Mouse (Mus musculus) frontal cortex, postnatal 36 days (tissue): ENCODE data around the gene Trp53bp1.

Source experiments
- DNase-seq, 2 experiments: peaks; one replicate each; pipeline ENCODE4 v3.0.0; 2022; ENCODE audit warnings: low spot score in 2 of 2

Gene Trp53bp1

DNA sequence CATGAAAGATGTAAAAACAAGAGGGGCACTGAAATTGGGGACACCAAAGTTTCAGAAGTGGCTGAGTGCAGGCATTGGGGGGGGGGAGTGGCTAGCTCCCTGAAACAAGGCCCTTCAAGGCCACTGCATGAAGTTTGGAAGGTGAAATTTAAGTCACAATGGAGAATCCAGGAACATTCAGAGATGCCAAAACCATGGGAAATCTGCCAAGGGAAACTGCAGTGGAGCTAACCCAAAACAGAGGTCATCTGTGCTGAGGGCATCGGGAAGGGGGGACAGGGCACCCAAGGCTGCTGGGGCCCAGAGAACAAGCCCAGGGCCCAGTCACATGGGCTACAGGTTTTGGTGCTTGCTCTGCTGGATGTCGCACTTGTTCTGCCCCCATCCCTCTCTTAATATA is 21.4 kb downstream of the Trp53bp1 start:
- no peak for DNase-seq

DNA sequence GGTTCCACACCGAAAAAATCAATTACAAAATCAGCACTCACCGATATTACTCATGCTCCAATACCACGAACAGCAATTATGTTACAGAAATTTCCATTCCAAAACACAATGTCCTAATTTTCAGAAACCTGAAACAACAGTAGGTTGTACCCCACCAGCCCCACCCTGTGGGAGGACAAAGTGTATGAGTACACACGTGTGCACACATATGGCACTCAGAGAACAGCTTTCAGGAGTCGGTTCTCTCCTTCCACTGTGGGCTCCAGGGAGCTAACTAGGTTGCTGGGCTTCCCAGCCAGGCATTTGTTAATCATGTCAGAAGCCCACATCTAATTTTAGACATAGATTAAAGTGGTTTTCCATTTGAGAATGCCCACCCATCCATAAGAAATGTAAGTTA is 27.1 kb downstream of the Trp53bp1 start:
- DNase-seq = peak in 1 of 2 experiments; percentile 31

DNA sequence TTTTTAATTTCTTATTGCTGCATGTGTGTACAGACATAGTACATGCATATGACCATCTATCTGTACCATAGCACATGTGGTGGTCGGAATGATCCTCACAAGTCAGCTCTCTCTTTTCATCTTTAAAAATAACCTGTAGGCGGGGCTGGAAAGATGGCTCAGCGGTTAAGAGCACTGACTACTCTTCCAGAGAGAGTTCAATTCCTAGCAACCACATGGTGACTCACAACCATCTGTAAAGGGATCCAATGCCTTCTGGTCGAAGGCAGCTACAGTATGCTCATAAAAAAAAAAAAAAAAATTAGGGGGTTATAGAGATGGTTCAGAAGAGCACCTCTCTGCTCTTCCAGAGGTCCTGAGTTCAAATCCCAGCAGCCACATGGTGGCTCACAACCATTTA is 31.8 kb downstream of the Trp53bp1 start:
- no peak for DNase-seq

GRCm38 (mm10) chr2:121235460-121236072 is 35.6 kb downstream of the Trp53bp1 start:
- no peak for DNase-seq

- no peak for DNase-seq
These were observed 43.1 kb downstream of the Trp53bp1 start for GRCm38 (mm10) chr2:121228135-121228534.

DNA sequence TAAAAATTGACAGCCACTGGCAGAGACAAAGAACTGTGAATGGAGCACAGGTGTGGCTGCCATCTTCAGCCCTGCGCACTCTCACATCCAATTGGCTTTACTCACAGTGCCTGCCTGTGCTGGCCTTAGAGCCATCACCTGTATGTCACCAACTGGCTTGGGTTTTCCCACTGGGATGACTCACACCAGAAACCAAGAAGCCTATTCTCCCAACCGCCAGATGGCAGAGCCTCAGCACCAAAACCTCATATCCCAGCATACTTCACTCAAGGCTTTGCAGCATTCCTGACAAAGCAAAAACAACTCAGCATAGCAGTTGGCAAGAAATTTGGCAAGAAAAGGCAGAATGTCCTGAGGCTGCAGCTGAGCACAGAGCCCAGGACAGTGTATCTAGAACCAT is 48.2 kb downstream of the Trp53bp1 start:
- peak; percentile 46 to 62 for DNase-seq

DNA sequence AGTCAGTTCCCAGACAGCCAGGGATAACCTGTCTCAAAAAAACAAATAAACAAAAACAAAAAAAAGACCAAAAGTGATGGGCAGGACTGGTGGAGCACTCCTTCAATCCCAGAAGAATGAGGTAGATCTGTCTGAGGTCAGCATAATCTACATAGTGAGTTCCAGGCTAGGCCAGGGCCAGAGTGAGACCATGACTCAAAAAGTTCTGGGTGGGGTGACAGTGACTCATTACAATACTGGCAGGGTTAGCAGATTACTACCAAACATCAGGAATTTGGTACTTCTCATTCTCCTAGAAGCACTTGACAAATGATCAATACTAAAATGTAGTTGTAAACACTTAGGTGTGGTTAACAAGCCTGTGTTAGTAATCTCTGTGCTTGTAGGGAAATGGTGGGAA is 51.2 kb downstream of the Trp53bp1 start:
- DNase-seq = no peak

DNA sequence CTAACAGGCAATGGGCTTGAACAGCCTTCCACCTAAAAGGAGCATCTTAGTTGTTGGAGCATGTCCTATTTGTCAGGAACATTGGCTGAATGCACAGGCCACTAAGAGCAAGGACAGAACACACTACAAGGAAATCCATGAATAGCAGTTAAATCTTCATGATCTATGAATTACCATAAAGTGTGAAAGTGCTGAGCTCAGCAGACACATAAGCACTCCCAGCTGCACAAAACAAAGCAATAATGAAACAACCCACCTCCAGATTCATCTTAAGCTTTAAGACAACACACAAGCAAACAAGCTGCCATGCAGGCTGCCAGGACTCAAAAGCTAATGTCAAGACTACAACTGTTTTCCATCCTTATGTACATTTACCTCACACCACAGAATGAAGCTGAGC is 52.0 kb downstream of the Trp53bp1 start:
- DNase-seq = no peak

DNA sequence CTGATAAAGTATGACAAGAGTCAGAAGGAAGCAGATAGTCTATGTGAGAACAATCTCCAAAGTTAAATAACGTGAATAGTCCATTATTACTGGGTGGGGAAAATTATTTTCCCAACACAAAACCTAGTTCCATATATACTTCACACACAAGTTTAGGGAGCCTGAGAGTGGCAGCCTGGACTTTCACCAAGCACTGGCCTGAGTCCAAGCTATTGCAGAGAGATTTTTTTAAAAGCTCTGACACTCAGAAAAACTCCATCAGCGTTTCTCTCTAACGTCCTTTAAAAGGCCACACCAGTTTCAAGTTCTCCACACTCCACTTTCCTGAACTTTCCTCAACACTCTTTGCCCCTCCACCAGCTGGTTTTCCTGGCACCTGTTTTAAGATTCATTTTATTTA is 56.7 kb downstream of the Trp53bp1 start:
- no peak for DNase-seq

DNA sequence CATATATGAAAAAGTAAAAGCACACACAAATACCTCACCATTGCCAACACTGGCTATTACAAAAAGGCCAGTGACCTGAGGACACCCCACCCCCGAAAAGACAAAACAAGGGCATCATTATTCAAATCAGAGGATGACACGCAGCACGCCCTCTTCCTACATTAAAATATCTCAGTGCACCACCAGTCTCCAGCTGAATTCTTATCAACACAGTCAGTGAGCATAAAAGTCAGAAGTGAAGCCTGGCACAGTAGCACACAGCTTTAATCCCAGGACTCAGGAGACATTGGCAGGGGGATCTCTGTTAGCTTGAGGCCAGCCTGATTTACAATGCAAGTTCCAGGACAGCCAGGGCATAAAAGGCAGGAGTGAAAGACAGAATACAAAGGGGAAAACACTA is 64.7 kb downstream of the Trp53bp1 start:
- no peak for DNase-seq

GRCm38 (mm10) chr2:121204276-121204675 is 66.9 kb downstream of the Trp53bp1 start:
- DNase-seq = no peak

DNA sequence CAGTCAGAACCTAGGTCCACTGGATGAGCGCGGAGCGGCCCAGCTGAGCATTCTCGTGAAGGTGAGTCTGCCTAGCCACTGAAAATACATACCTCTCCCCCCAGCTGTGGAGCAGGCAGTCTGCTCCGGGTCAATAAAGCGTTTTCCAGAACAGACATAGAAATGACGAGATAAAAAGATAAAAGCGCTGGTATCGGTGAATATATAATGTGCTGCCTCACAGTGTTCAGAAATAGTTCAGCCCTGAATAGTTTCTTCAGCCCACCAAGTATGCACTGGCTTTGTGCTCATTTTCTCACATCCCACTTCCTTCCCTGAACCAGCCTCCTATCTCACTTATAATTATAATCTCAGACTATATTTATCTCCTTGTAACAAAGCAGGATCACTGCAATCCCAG is 75.7 kb downstream of the Trp53bp1 start:
- DNase-seq = peak in 1 of 2 experiments; percentile 78

GRCm38 (mm10) chr2:121188530-121188929 is 82.7 kb downstream of the Trp53bp1 start:
- no peak for DNase-seq

GRCm38 (mm10) chr2:121184142-121184541 is 87.1 kb downstream of the Trp53bp1 start:
- DNase-seq = no peak

DNA sequence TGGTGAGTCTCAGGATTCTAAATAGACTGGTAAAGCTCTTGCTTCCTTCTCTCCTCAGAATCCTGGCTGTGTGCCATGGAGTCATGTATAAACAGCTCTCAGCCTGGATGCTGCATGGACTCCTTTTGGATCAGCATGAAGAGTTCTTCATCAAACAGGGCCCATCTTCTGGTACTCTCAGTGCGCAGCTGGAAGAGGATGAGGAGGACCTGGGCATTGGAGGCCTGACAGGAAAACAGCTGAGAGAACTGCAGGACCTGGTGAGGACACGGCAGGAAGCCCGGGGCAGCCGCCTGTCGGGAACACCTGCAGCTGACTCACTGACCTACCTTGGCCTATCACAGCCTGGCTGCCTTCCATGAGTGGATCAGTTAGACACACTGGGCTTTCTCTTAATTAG is 87.8 kb downstream of the Trp53bp1 start:
- DNase-seq = no peak

DNA sequence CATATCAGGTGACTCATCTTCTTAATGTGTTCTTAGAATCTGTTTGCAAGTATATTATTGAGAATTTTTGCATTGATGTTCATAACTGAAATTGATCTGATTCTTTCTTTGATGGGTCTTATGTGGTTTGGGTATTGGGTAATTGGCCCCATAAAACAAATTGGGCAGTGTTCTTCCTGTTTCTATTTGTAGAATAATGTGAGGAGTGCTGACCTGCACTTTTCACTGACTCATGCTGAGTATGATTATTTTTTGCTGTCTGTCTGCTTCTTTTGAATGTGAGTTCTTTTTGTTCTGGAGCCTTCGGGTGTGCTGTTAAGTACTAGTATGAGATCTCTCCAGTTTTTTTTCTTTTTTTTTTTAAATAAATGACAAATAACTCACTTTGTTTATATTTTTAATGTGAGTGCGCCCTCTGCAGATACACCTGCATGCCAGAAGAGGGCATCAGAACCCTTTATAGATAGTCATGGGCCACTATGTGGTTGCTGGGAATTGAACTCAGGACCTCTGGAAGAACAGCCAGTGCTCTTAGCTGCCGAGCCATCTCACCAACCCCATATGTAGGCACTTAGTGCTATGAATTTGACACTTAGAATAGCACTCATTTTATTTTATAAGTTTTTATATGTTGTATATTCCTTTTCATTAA is 92.3 kb downstream of the Trp53bp1 start:
- DNase-seq = no peak

DNA sequence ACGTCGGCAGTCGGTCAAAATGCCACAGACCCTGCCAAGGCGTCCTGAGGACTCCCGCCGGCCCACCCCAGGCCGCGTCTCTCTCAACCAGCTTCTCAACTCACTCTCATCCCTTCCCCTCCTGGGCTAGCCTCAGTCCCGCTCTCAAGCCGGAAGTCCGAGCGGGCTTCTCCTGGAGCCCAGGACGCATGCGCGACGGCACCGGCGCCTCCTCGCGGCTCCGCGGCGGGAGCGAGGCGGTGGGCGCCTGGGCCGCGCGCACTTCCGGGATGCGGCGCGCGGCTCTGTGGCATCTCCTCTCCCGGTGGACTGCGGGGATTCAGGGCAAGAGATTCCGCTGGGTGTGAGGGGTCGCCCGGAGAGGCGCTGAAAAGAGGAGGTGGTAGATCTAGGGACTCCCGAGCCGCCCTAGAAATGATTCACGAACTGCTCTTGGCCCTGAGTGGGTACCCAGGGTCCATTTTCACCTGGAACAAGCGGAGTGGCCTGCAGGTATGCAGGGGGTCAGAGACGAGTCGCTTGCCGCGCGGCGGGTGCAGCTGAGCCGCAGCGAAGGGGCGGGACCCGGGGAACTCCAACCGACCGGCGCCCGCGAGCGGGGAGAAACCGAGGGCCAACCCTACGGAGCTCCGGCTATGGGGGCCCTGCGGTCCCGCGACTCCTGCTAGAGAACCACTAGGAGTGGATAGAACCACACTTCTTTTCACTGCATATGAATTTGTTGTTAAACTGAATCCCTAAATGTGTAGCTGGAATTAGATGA is 100.0 kb downstream of the Trp53bp1 start, which contains the start of gene Zscan29:
Gene Zscan29, minus strand, starts transcription at position 146 of the 763 bp plus-strand sequence.
- DNase-seq = peak; percentile 84 to 86

DNA sequence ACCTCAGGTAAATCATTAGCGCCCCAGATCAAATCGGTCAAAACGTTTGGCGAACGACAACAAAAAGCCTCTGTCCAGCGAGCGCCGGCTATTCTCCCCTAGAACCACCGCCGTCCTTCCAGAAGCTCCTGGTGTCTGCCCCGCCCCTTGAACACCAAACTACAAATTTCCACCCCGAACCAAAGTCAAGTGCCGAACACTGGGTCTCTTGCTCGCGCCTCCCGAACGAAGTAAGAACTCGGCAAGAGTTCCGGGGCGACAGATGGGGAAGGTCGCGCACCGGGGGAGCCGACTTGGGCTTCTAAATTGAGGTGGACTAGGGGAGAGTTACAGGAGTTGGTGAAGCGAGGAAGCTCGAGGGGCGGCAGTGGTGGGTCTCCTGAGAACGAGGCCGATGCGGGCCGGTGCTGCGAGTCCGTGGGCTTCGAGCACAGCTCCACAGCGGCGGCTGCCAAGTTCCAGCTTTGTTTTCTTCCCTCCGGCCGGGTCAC is 100.7 kb downstream of the Trp53bp1 start, which contains the start of gene Tubgcp4:
Gene Tubgcp4, plus strand, starts transcription at position 174 of the 491 bp plus-strand sequence.
- no peak for DNase-seq

DNA sequence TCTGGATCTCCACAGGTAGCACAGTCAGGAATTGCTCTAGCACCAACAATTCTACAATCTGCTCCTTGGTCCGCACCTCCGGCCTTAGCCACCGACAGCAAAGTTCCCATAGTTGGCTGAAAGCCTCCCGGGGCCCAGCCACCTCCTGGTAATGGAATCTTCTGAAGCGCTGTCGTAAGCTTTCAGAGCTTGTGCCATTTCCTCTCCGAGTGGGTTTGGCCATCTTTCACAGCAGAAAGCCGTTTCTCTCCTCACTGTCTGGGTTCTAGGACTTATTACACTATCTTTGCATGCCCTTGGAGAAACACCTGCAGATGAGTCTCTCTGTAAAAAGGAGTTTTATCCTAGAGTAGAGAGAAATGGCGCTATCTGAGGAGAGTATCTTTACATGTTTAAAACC is 101.3 kb downstream of the Trp53bp1 start:
- DNase-seq = no peak

- no peak for DNase-seq
These were observed 102.0 kb downstream of the Trp53bp1 start for GRCm38 (mm10) chr2:121169173-121169572.

DNA sequence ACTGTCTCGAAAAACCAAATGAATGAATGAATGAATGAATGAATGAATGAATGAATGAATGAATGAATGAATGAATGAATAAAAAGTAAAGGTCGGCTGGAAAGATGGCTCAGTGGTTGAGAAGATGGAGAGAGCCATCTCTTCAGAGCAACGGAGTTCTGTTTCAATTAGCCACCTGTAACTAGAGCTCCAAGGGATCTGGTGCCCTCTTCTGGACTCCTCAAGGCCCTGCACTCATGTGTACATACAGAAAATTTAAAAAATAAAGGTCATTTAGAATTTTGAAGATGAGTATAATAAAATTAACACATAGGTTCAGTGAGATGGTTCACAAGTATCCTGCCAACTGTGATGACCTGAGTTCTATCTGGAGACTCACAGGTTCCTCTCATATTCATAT is 118.1 kb downstream of the Trp53bp1 start:
- no peak for DNase-seq

DNA sequence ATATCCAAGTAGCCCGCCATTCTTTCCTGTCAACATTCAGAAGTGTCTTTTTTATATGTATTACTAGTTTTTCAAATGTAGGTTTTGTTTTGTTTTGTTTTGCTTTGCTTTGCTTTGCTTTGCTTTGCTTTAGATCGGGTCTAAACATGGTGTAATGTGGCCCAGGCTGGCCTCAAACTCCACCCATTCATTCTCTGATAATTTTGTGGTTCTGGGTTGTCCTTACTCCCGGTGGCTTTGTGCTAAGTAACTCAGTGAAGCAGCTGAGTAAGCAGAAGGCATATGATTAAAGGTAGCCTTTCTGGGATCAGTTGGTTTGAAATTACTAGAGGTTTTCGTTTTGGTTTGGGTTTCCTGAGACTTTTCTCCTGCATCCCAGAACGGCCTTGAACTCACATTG is 121.5 kb downstream of the Trp53bp1 start:
- no peak for DNase-seq
